Comparison of ENCODE assay signal across 14 mouse cellular contexts in the genomic region with DNA sequence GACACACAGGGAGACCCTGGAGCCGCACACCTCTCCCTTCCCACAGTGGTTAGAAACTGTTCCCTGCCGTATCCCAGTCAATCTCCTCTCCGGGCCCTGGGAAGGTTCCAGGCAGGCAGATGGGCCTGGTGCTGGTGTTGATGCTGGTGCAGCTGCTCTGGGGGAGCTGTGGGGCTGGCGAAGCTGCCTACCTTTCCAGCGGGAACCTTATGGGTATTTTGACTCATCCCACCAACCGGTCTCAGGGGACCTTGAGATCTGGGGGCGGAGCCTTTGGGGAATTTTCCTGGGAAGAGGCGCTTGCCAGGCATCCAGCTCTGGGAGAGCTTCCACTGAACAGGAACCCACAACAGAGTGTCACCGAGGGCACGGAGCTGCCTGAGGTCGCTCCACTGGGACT. TPM values are rescaled to one million over a fixed set of nuclear protein-coding genes. Genes with fewer than 3 reads are reported as not detected.
DNase-seq lines count a peak whose midpoint lies in the region; ATAC-seq lines count a peak whose summit lies in the region.
"Had no signal": no experiment of that assay in that cellular context is flagged by ENCODE, and none has a peak within 500 bp of the region (broad histone marks: within the 10 kb centered on the region; RNA-seq: fewer than 3 reads in every experiment).

No protein-coding gene starts in this region.

- 0 out of 2 replicates have a peak, but pooled peaks cover 1% of the 10 kb centered on the region for H3K36me3 ChIP-seq in midbrain, embryonic 13.5 days
- no peaks in the 10 kb centered on the region for H3K36me3 ChIP-seq in midbrain, embryonic 15.5 days (replicated peaks)
- no peaks in the 10 kb centered on the region for H3K36me3 ChIP-seq in midbrain, embryonic 16.5 days (ENCODE audit: control insufficient read depth, insufficient read depth, low read length)
- H3K36me3 ChIP-seq: embryonic facial prominence, embryonic 12.5 days; midbrain, embryonic 10.5 days had no signal

- H3K4me3 ChIP-seq in midbrain, embryonic 13.5 days (replicated peaks) = no peak overlapping the region
- no peak overlapping the region for H3K4me3 ChIP-seq in midbrain, embryonic 15.5 days
- H3K4me3 ChIP-seq in midbrain, embryonic 16.5 days (ENCODE audit: low read depth, low read length) = no peak overlapping the region
- H3K4me3 ChIP-seq: embryonic facial prominence, embryonic 12.5 days; midbrain, embryonic 10.5 days had no signal

- no peak for ATAC-seq in midbrain, embryonic 13.5 days
- no peak for ATAC-seq in midbrain, embryonic 15.5 days (replicated peaks)
- no peak for ATAC-seq in midbrain, embryonic 16.5 days
- ATAC-seq: CD4-positive, CD25-positive, alpha-beta regulatory T cell, adult 4 months; liver, postnatal 0 days had no signal

- WGBS in midbrain, embryonic 13.5 days = 78% methylated on average over 11 of the region's 11 CpGs
- 69% methylated on average over 11 of the region's 11 CpGs for WGBS in midbrain, embryonic 15.5 days
- WGBS in midbrain, embryonic 16.5 days = 70% methylated on average over 11 of the region's 11 CpGs

- H3K27ac ChIP-seq in midbrain, embryonic 13.5 days = 0 out of 2 replicates have a peak overlapping the region, but pooled peaks have one; percentile 19
- no peak overlapping the region for H3K27ac ChIP-seq in midbrain, embryonic 15.5 days
- no peak overlapping the region for H3K27ac ChIP-seq in midbrain, embryonic 16.5 days (ENCODE audit: low read length)
- H3K27ac ChIP-seq: midbrain, embryonic 10.5 days had no signal

- peaks cover 92% of the 10 kb centered on the region for H3K4me1 ChIP-seq in midbrain, embryonic 13.5 days (replicated peaks)
- H3K4me1 ChIP-seq in midbrain, embryonic 15.5 days = peaks cover 77% of the 10 kb centered on the region
- peaks cover 34% of the 10 kb centered on the region for H3K4me1 ChIP-seq in midbrain, embryonic 16.5 days (ENCODE audit: control insufficient read depth, insufficient read depth, low read length)

- H3K9ac ChIP-seq in midbrain, embryonic 13.5 days (replicated peaks) = no peak overlapping the region
- no peak overlapping the region for H3K9ac ChIP-seq in midbrain, embryonic 15.5 days
- no peak overlapping the region for H3K9ac ChIP-seq in midbrain, embryonic 16.5 days (ENCODE audit: low read depth, low read length)
- H3K9ac ChIP-seq: liver, postnatal 0 days had no signal

- no peaks in the 10 kb centered on the region for H3K9me3 ChIP-seq in midbrain, embryonic 13.5 days
- H3K9me3 ChIP-seq in midbrain, embryonic 15.5 days = no peaks in the 10 kb centered on the region
- H3K9me3 ChIP-seq in midbrain, embryonic 16.5 days (replicated peaks; ENCODE audit: control insufficient read depth, low read length, poor library complexity, severe bottlenecking) = no peaks in the 10 kb centered on the region
- H3K9me3 ChIP-seq: embryonic facial prominence, embryonic 12.5 days; midbrain, embryonic 10.5 days had no signal

- peaks cover 17% of the 10 kb centered on the region; the same call in 1 of the 2 replicates for H3K27me3 ChIP-seq in midbrain, embryonic 13.5 days
- H3K27me3 ChIP-seq in midbrain, embryonic 15.5 days (replicated peaks) = no peaks in the 10 kb centered on the region
- no peaks in the 10 kb centered on the region for H3K27me3 ChIP-seq in midbrain, embryonic 16.5 days (ENCODE audit: control insufficient read depth, insufficient read depth, low read depth, low read length)

- DNase-seq in frontal cortex, postnatal 36 days (ENCODE audit: low spot score in 2 of 2) = peak; percentile 79
- DNase-seq in frontal cortex, postnatal 14 days (ENCODE audit: low spot score in 2 of 2) = no peak
- peak; percentile 44 for DNase-seq in kidney, postnatal 10 days
- DNase-seq in right cerebral cortex, postnatal 25 days = peak; percentile 84
- no peak for DNase-seq in cerebellum, adult 8-10 months
- DNase-seq: cerebellum, adult 11-12 months; heart, postnatal 4 days; liver, postnatal 0 days had no signal

- H3K4me2 ChIP-seq in midbrain, embryonic 13.5 days (replicated peaks) = no peak overlapping the region
- no peak overlapping the region for H3K4me2 ChIP-seq in midbrain, embryonic 15.5 days
- H3K4me2 ChIP-seq in midbrain, embryonic 16.5 days (ENCODE audit: low read length) = no peak overlapping the region
- H3K4me2 ChIP-seq: embryonic facial prominence, embryonic 12.5 days had no signal

RNA-seq across cellular contexts. Expression of gene Cbfa2t3, which starts 31.1 kb away (rescaled TPM):
- polyA plus RNA-seq in midbrain, embryonic 13.5 days (2015; fragmentation: Nextera tagmentation; extraction: Ambion mirVana) = 20.2 and 20.9 TPM in 2 replicates
- 20.2 and 21.4 TPM in 2 replicates for polyA plus RNA-seq in midbrain, embryonic 15.5 days (2015; fragmentation: Nextera tagmentation; extraction: Ambion mirVana)
- 17.7 and 17.9 TPM in 2 replicates for polyA plus RNA-seq in midbrain, embryonic 16.5 days (2015; fragmentation: Nextera tagmentation; extraction: Ambion mirVana)

RNA-seq across cellular contexts. Expression of gene Pabpn1l, which starts 45.3 kb away (rescaled TPM):
- polyA plus RNA-seq in midbrain, embryonic 13.5 days (2015; fragmentation: Nextera tagmentation; extraction: Ambion mirVana) = not detected in 2 replicates
- polyA plus RNA-seq in midbrain, embryonic 15.5 days (2015; fragmentation: Nextera tagmentation; extraction: Ambion mirVana) = not detected in 2 replicates
- not detected in 2 replicates for polyA plus RNA-seq in midbrain, embryonic 16.5 days (2015; fragmentation: Nextera tagmentation; extraction: Ambion mirVana)
- polyA plus RNA-seq: CD4-positive, CD25-positive, alpha-beta regulatory T cell, adult 4 months; embryonic facial prominence, embryonic 12.5 days; liver, postnatal 0 days; midbrain, embryonic 10.5 days had no signal

RNA-seq across cellular contexts. Expression of gene Trappc2l, which starts 56.4 kb away (rescaled TPM):
- polyA plus RNA-seq in midbrain, embryonic 13.5 days (2015; fragmentation: Nextera tagmentation; extraction: Ambion mirVana) = 98.5 and 102 TPM in 2 replicates
- 120 and 126 TPM in 2 replicates for polyA plus RNA-seq in midbrain, embryonic 15.5 days (2015; fragmentation: Nextera tagmentation; extraction: Ambion mirVana)
- polyA plus RNA-seq in midbrain, embryonic 16.5 days (2015; fragmentation: Nextera tagmentation; extraction: Ambion mirVana) = 93.8 and 101 TPM in 2 replicates

RNA-seq across cellular contexts. Expression of gene Galns, which starts 56.6 kb away (rescaled TPM):
- 3.9 and 4.7 TPM in 2 replicates for polyA plus RNA-seq in midbrain, embryonic 13.5 days (2015; fragmentation: Nextera tagmentation; extraction: Ambion mirVana)
- polyA plus RNA-seq in midbrain, embryonic 15.5 days (2015; fragmentation: Nextera tagmentation; extraction: Ambion mirVana) = 7.2 and 9.0 TPM in 2 replicates
- 8.4 and 8.9 TPM in 2 replicates for polyA plus RNA-seq in midbrain, embryonic 16.5 days (2015; fragmentation: Nextera tagmentation; extraction: Ambion mirVana)

Comparison
In these comparisons a context has a peak if more than half of its experiments do, and no peak if none do; other contexts are left out.
1. DNase-seq: peak in frontal cortex, postnatal 36 days (2 of 2), kidney, postnatal 10 days (single experiment) and right cerebral cortex, postnatal 25 days (single experiment); none in frontal cortex, postnatal 14 days (0 of 2) and cerebellum, adult 8-10 months (single experiment).